Mouse (Mus musculus) fibroblast of lung, adult 2 months (primary cell): Measurements from ENCODE around the gene Rgs12.

ENCODE experiments used
- DNase-seq: peaks from one replicate; pipeline ENCODE4 v3.0.0-alpha.2; 2011; ENCODE audit warnings: low read depth

Rgs12 gene

GRCm38 (mm10) chr5:35084913-35085312, 135.7 kb downstream of the Rgs12 start:
- no peak for DNase-seq

DNA sequence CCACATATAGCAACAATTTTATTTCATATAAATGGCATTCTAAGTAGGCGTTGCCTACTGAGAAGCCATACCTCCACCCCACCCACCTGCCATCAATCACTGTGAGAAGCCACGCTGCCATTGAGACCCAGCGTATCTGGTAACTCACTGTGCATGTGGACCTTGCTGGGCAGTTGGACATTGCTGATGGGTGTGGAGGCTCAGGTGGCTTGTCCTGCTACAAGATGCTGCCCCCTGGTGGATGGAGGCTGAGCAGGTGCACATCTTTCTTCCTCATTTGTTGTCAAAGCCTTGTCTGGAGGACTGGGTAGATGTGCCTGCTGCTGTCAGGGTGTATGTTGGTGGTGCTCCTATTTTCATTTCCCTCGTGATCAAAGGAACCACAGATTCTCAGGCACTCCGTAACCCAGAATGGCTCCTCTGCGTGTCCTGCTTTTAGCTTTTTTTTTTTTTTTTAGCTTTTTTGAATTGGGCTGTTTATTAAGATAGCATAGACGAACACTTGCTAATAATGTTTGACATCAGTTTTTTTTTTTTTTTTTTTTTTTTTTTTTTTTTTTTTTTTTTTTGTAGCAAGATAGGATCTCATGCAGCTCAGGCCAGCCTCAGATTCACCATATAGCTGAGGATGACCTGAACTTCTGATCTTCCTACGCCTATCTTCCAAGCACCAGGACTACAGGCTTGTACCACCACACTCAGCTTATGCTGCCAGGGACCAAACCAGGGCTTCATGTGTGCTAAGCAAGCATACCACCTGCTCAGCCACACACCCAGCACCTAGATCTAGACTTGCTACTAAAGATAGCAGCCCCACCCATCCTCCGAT, 139.8 kb downstream of the Rgs12 start:
- DNase-seq = no peak
